Mouse (Mus musculus) B cell, adult (primary cell): Measurements from ENCODE around the gene Astl. TPM values are rescaled to one million over a fixed set of nuclear protein-coding genes. Genes with fewer than 3 reads are reported as not detected.

Source experiments
- total RNA-seq: library from RNA; stranded (reverse); gene quantifications from 4 replicates; pipeline ENCODE4 v1.2.4, GENCODE M21; 2023; ENCODE audit not compliant: inconsistent age

Astl gene
- 0.57 to 1.2 TPM (median 0.86 TPM) in 4 replicates for total RNA-seq

DNA sequence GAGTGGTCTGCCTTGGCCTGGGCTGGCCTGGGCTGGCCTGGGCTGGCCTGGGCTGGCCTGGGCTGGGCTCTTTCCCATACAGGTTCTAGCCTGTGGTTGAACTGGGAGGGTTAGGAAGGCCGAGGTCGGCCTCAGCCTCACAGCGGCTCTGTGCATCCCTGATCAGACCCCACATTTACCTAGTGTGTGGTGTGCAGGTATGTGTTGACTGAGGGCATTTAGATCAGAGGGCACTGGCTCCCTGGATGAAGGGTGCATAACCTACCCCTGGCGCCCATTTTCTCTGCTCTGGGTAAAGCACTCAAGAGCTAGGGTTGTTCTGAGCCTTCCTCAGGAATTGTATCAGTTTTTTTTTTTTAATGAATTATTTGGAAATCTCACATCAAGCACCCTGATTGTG, at the start of gene Astl:
Gene Astl, plus strand, starts transcription at position 224 of the 400 bp plus-strand sequence.

DNA sequence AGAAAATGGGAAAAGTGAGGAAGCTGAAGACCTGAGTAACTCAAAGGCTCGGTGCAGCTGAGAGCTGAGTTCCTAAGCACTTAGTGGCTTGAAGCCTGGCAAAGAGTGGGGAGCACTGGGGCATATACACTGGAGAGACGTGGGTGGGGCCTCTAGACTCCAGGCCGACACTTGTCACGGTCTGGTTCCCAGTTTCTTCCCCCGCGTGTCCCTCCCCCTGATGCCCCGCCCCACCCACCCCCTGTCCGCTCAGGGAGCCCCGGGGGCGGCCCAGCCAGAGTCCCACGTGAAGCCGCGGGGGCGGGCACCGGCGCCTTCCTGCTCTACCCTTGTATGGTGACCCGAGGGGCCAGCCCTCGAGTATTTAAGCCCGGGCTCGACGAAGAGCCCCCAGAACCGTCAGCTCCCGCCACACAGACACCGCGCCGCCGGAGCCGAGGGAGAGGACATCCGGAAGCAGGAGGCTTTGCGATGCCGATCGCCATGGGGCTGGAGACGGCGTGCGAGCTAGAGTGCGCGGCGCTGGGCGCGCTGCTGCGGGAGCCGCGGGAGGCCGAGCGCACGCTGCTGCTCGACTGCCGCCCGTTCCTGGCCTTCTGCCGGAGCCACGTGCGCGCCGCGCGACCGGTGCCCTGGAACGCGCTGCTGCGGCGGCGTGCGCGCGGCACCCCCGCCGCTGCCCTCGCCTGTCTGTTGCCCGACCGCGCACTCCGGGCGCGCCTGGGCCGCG, 2.5 kb upstream of the Astl start, which contains the start of gene Dusp2:
Gene Dusp2, plus strand, starts transcription at position 393 of the 730 bp plus-strand sequence.

DNA sequence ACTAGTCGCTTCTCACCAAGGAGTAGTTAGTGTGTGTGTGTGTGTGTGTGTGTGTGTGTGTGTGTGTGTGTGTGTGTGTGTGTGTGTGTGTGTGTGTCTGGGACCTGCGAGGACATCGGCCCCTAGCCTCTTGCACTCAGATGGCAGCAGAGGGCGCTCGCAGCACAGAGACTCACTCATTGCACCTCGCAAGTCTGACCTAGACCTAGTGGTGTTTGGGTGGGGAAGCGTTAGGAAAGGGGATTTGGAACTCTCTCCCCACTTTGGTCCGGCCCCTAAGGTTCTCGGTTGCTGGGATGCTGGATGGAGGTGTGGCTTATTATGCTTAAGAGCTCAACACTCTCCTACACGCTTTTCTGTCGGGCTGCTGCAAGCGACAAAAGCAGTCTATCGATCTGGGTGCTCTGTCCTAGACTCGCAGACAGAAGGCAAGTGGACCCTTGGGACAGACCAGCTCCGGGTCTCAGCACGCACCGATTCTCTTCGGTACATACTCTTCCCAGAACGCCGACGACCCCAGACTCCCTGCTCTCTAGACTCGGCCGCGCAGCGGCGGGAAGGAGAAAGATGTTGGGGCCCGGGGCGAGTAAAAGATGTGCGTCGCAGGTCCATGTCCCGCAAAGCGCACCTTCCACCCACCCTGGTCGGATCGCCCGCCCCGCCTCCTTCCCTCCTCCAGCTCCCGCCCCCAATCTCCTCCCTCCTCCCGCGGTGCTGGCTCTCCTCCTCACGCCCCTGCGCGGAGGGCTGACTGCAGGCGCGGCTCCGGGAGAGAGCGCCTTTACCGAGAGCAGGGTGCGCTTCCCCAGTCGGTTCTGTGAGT, 24.2 kb downstream of the Astl start, which contains the start of gene Adra2b:
Gene Adra2b, plus strand, starts transcription at position 750 of the 823 bp plus-strand sequence.

Other genes starting within 250 kb of the Astl start
- 6.9 to 9.8 TPM (median 8.8 TPM) in 4 replicates for gene Ncaph, start 204.7 kb upstream of the Astl start, total RNA-seq
- 12.7 to 15.1 TPM (median 14.0 TPM) in 4 replicates for gene Itpripl1, start 195.2 kb upstream of the Astl start, total RNA-seq
- gene 1810024B03Rik, start 130.4 kb upstream of the Astl start, total RNA-seq, result 1.4 to 2.9 TPM (median 1.8 TPM) in 4 replicates
- 157 to 172 TPM (median 169 TPM) in 4 replicates for gene Snrnp200, start 130.3 kb upstream of the Astl start, total RNA-seq
- 35.1 to 39.2 TPM (median 36.7 TPM) in 4 replicates for gene Ciao1, start 90.8 kb upstream of the Astl start, total RNA-seq
- gene Tmem127, start 90.7 kb upstream of the Astl start, total RNA-seq, result 43.4 to 48.2 TPM (median 45.3 TPM) in 4 replicates
- 78.6 to 99.8 TPM (median 87.2 TPM) in 4 replicates for gene Stard7, start 68.4 kb upstream of the Astl start, total RNA-seq
- gene Dusp2, start 2.5 kb upstream of the Astl start, total RNA-seq, result 590 to 708 TPM (median 654 TPM) in 4 replicates
- not detected in 4 replicates for gene Adra2b, start 24.6 kb downstream of the Astl start, total RNA-seq
- gene Gpat2, start 86.6 kb downstream of the Astl start, total RNA-seq, result 0.33 to 0.55 TPM (median 0.33 TPM) in 3 of 4 replicates, not detected in the other
- 9.4 to 17.1 TPM (median 15.3 TPM) in 4 replicates for gene Fahd2a, start 105.9 kb downstream of the Astl start, total RNA-seq
- not detected in 4 replicates for gene Kcnip3, start 183.5 kb downstream of the Astl start, total RNA-seq
- not detected in 4 replicates for gene Prom2, start 202.8 kb downstream of the Astl start, total RNA-seq
- gene Zfp661, start 248.5 kb downstream of the Astl start, total RNA-seq, result 4.5 to 7.9 TPM (median 6.3 TPM) in 4 replicates
- 67.7 to 95.1 TPM (median 87.5 TPM) in 4 replicates for gene Mrps5, start 248.6 kb downstream of the Astl start, total RNA-seq